Mouse (Mus musculus): ENCODE measurements around the gene Xk. TPM values are rescaled to one million over a fixed set of nuclear protein-coding genes. Genes with fewer than 3 reads are reported as not detected.
"Not testable (repeated sequence)": the region's sequence is repeated elsewhere in the genome, so short reads cannot be mapped to it uniquely, and the experiment has no call there.

Gene Xk
- polyA plus RNA-seq, 1 experiment from 2014 or later, result 1.5 TPM

DNA sequence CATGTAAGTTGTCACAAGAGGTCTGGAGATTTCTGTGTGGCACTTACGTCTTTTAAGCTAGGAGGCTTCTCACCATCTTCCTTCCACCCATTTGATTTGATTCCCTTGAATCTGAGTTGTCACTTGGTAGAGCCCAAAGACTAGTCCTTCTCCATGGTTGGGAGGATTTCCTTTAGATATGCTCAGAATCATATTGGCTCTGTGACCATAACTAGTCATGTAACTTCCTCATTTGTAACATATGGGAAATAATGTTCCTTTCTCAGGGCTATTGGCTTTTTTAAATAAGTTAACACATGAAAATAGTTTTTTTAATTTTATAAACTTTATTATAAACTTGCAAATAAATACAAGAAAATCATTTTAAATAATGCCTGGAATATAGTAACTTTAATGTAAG is 13.3 kb upstream of the Xk start:
- WGBS, result 90% methylated on average over 1 of the region's 1 CpGs
- Histone ChIP-seq H3K9ac (replicated peaks) (no peak overlapping the region), H3K27ac (no peak overlapping the region), H3K4me3 (replicated peaks) (no peak overlapping the region), H3K36me3 (no peaks in the 10 kb centered on the region), H3K4me1 (replicated peaks) (no peaks in the 10 kb centered on the region), H3K9me3 (no peaks in the 10 kb centered on the region), H3K4me2 (no peak overlapping the region), H3K27me3 (no peaks in the 10 kb centered on the region)
- no peak for ATAC-seq (ENCODE audit: insufficient number of reproducible peaks, insufficient read depth, low FRiP score, low TSS enrichment, low read depth)

DNA sequence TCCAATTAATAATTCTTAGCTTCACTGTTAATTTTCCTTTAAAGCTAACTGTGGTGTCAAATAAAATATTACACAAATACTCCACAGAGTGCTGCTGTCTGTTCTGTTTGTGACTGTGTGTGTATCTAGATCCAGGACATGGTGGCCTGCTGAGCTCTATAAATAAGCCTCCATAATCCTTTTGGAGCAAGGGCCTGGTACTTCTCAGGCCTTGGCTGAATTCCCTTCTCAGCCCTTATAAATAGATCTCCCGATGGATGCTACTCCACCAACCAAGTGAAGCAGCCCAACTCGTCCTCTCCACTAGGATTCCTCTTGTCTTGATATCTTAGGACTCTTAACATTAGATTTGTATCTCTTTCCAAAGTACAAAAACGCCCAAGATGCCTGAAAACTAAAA is 1.4 kb upstream of the Xk start:
- H3K4me3 ChIP-seq (replicated peaks), result no peak overlapping the region
- no peaks in the 10 kb centered on the region for H3K9me3 ChIP-seq
- no peak overlapping the region for H3K27ac ChIP-seq
- no peak overlapping the region for H3K9ac ChIP-seq (replicated peaks)
- no peak for ATAC-seq (ENCODE audit: insufficient number of reproducible peaks, insufficient read depth, low FRiP score, low TSS enrichment, low read depth)
- H3K4me1 ChIP-seq (replicated peaks), result no peaks in the 10 kb centered on the region
- peaks cover 9% of the 10 kb centered on the region; the same call in 1 of the 2 replicates for H3K27me3 ChIP-seq
- no peaks in the 10 kb centered on the region for H3K36me3 ChIP-seq
- 66% methylated on average over 3 of the region's 3 CpGs for WGBS
- H3K4me2 ChIP-seq, result no peak overlapping the region

DNA sequence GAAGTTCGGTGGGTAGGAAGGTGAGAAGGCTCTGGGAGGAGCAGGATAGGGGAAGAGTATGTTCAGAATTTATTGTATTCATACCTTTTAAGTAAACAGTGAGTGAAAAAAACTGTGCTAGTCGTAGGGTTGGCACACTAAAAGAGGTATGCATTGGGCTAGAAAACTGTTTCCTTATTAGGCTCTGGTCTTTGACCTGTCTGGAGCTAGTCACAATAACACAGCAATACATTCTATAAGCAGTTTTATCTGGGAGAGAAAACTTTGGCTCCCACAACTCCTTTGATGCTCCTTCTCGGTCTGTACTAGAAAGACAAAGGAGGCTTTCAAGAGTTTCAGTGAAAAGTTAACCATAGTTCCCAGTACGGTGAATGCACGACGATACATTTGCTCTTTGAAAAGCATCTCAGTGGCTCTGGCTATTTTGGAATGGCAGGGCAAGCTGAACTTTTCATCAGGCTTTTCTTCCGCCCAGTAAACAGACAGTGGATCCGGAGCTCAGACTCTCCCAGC is 553 bp upstream of the Xk start:
- 21% methylated on average over 8 of the region's 8 CpGs for WGBS
- H3K9me3 ChIP-seq, result no peaks in the 10 kb centered on the region
- H3K4me3 ChIP-seq (replicated peaks), result peak overlapping the region; percentile 59
- ATAC-seq (ENCODE audit: insufficient number of reproducible peaks, insufficient read depth, low FRiP score, low TSS enrichment, low read depth), result no peak
- no peak overlapping the region for H3K27ac ChIP-seq
- peaks cover 9% of the 10 kb centered on the region; the same call in 1 of the 2 replicates for H3K27me3 ChIP-seq
- peak overlapping the region; percentile 59; the same call in 1 of the 2 replicates for H3K9ac ChIP-seq (replicated peaks)
- H3K4me1 ChIP-seq (replicated peaks), result no peaks in the 10 kb centered on the region
- H3K36me3 ChIP-seq, result no peaks in the 10 kb centered on the region
- peak overlapping the region; percentile 55 for H3K4me2 ChIP-seq

DNA sequence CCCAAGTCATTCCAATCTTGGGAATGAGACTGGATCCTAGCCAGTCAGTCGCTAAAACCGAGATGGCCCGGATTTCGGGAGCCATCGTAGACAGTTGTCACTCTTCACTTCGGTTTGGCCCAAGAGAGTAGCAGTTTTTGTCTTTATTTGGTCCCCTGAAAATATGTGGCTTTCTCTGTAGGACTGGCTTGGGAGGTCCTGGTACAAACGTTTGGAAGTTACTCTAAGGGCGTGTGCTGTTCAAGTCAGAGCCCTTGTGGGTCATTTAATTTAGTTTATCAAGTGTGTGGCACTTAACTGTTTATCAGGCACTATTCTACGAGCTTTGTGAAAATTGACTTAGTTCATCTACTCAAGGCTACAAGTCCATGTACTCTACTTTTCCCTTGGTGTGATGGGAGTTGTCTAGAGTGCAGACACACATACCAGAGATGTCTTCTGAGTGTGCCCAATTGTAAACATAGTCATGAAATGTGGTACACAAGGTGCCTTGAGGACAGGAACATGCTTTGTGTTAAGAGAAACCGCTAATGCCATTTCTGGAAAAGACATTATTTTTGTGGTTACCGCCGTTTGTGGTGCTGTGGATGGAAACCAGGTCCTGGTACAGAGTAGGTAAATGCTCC is 934 bp downstream of the Xk start:
- H3K9me3 ChIP-seq, result no peaks in the 10 kb centered on the region
- H3K4me3 ChIP-seq (replicated peaks), result peak overlapping the region; percentile 59
- no peaks in the 10 kb centered on the region for H3K4me1 ChIP-seq (replicated peaks)
- H3K9ac ChIP-seq (replicated peaks), result no peak overlapping the region
- H3K36me3 ChIP-seq, result no peaks in the 10 kb centered on the region
- 52% methylated on average over 12 of the region's 12 CpGs for whole genome bisulfite sequencing
- ATAC-seq (ENCODE audit: insufficient number of reproducible peaks, insufficient read depth, low FRiP score, low TSS enrichment, low read depth), result no peak
- H3K4me2 ChIP-seq, result peak overlapping the region; percentile 55
- H3K27me3 ChIP-seq, result peaks cover 9% of the 10 kb centered on the region; the same call in 1 of the 2 replicates
- no peak overlapping the region for H3K27ac ChIP-seq

DNA sequence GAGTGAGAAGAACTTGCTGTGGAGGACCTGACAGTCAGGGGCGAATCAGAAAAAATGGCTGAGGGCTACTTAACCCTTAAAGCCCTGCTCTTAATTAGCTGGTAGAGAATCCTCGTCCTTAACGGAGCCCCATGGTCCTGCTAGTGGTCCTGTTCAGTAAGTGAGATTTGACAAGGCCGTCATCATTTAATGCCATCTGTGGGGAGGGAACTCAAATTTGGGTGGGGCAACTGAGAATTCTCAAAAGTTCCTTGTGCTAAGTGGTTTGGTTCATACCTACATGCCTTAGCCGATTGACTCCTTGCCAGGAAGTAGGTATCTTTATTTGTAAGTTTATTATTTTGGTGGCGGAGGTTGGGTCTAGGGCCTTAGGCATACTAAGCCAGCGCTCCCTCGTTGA is 1.8 kb downstream of the Xk start:
- no peak overlapping the region for H3K27ac ChIP-seq
- H3K4me3 ChIP-seq (replicated peaks), result no peak overlapping the region
- no peaks in the 10 kb centered on the region for H3K4me1 ChIP-seq (replicated peaks)
- H3K36me3 ChIP-seq, result no peaks in the 10 kb centered on the region
- no peak for ATAC-seq (ENCODE audit: insufficient number of reproducible peaks, insufficient read depth, low FRiP score, low TSS enrichment, low read depth)
- H3K4me2 ChIP-seq, result no peak overlapping the region
- peaks cover 9% of the 10 kb centered on the region; the same call in 1 of the 2 replicates for H3K27me3 ChIP-seq
- 68% methylated on average over 8 of the region's 8 CpGs for WGBS
- H3K9ac ChIP-seq (replicated peaks), result no peak overlapping the region
- no peaks in the 10 kb centered on the region for H3K9me3 ChIP-seq

DNA sequence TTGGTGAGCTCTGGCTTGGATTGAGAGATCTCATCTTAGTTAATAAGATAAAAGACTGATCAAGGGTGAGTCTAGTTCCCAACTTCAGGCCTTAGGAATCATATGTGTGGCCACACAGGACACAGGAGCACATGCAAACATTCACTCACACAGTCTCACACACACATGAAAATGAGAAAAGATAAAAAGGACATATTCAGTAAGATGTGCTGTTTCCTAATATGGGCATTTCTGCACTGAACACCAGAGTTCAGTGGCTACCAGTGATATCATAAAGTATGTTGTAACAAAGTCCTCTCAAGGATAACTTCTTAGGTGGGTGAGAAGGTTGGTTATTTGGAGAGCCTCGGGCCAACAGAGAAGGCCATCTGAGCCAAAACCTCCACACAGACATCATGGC is 10.9 kb downstream of the Xk start, which contains the start of gene H2al1m:
Gene H2al1m (plus strand): TSS at position 301 of the 400 bp plus-strand sequence.
- H3K27me3 ChIP-seq; H3K27ac ChIP-seq; H3K4me2 ChIP-seq; H3K9me3 ChIP-seq; H3K4me3 ChIP-seq (replicated peaks); H3K4me1 ChIP-seq (replicated peaks); H3K9ac ChIP-seq (replicated peaks); H3K36me3 ChIP-seq; ATAC-seq (ENCODE audit: insufficient number of reproducible peaks, insufficient read depth, low FRiP score, low TSS enrichment, low read depth): not testable (repeated sequence)
- no CpG with 5 or more reads among the region's 1 CpGs for WGBS

DNA sequence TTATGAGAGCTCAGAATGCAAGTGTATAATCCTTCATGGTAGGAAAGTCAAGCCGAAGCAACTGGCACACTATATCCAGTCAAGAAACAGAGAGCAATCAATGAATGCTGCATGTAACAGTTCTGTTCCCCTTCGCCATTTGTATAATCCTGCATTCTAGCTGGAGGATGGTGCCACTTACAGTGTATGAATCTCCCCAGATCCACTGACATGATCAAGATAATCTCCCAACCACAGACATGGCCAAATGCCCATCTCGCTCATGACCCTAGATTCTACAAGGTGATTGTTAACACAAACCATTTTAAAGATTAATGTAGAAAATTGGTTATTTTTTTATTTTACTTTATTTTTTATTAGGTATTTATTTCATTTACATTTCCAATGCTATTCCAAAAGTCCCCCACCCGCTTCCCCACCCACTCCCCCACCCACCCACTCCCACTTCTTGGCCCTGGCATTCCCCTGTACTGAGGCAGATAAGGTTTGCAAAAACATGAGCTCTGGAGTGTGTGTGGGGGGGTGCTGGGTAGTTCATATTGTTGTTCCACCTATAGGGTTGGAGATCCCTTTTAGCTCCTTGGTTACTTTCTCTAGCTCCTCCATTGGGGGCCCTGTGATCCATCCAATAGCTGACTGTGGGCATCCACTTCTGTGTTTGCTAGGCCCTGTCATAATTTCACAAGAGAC is 20.7 kb downstream of the Xk start:
- not testable (repeated sequence) for H3K9me3 ChIP-seq; H3K36me3 ChIP-seq; H3K4me2 ChIP-seq; H3K4me1 ChIP-seq (replicated peaks); H3K27me3 ChIP-seq; H3K9ac ChIP-seq (replicated peaks); ATAC-seq (ENCODE audit: insufficient number of reproducible peaks, insufficient read depth, low FRiP score, low TSS enrichment, low read depth); H3K27ac ChIP-seq; H3K4me3 ChIP-seq (replicated peaks)
- 89% methylated on average over 4 of the region's 4 CpGs for WGBS

DNA sequence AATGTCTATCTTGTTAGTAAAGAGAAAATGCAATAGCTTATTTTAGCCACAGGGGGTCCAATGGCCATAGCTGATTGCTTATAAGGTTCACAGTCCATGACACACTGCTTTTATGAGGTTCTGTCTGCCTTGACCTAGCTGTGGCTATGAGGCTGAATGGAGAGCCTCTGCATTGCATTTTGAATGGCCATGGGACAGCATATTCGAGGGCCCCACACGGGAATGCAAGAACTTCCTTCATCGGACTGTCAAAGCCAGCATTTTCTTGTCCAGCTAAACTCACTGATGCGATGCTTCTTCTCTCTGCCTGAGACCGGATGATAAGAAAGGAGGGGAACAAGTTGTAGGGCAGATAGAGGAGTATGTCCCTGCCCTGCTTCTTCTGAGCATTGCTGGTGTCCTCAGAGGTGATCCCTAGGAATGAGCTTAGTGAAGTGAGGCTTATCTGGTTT is 25.9 kb downstream of the Xk start:
- no peaks in the 10 kb centered on the region for H3K9me3 ChIP-seq
- H3K36me3 ChIP-seq, result no peaks in the 10 kb centered on the region
- H3K27ac ChIP-seq, result no peak overlapping the region
- H3K27me3 ChIP-seq, result no peaks in the 10 kb centered on the region
- no peak overlapping the region for H3K4me3 ChIP-seq (replicated peaks)
- WGBS, result 91% methylated on average over 5 of the region's 5 CpGs
- no peak for ATAC-seq (ENCODE audit: insufficient number of reproducible peaks, insufficient read depth, low FRiP score, low TSS enrichment, low read depth)
- H3K4me2 ChIP-seq, result no peak overlapping the region
- H3K9ac ChIP-seq (replicated peaks), result no peak overlapping the region
- no peaks in the 10 kb centered on the region for H3K4me1 ChIP-seq (replicated peaks)

DNA sequence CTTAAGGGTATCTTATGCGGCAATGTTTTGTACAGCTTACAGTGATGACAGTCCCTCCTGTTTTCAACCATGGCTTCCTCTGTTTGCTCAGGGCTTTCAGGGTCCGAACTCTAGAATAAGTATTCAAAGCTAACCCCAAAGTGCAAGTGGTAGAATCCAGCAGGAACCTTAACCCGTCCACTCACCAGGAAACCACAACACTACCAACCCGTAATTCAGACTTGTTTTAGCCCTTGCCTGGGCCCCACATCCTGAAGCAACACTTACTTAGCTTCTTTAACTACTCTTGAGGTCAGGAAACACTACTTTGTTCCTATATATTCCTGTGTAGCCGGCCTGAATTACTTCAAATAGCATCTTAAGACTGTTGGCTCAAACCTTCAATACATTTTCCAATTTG is 30.2 kb downstream of the Xk start:
- H3K9ac ChIP-seq (replicated peaks), result no peak overlapping the region
- 82% methylated on average over 5 of the region's 5 CpGs for WGBS
- no peaks in the 10 kb centered on the region for H3K9me3 ChIP-seq
- no peak overlapping the region for H3K27ac ChIP-seq
- H3K36me3 ChIP-seq, result no peaks in the 10 kb centered on the region
- H3K27me3 ChIP-seq, result no peaks in the 10 kb centered on the region
- no peak for ATAC-seq (ENCODE audit: insufficient number of reproducible peaks, insufficient read depth, low FRiP score, low TSS enrichment, low read depth)
- no peak overlapping the region for H3K4me3 ChIP-seq (replicated peaks)
- H3K4me1 ChIP-seq (replicated peaks), result no peaks in the 10 kb centered on the region
- H3K4me2 ChIP-seq, result no peak overlapping the region

DNA sequence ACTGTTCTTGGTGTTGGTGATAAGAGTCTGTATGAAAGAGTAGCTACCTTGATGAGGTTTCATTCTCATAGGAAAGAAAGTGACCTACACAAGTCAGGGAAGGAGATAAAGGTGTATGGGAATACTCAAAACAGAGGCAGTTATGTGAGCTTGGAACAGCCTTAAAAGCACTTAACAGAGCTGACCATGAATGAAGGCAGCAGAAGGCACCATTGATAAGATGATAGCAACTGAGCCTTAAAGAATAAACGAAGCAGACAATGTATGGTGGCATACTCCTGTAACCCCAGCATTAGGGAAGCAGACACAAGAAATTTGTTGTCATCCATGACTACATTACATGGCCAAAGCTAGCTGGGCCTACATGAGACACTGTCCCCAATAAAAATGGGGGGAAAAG is 30.9 kb downstream of the Xk start:
- no peak overlapping the region for H3K4me3 ChIP-seq (replicated peaks)
- H3K36me3 ChIP-seq, result no peaks in the 10 kb centered on the region
- H3K27me3 ChIP-seq, result no peaks in the 10 kb centered on the region
- H3K27ac ChIP-seq, result no peak overlapping the region
- no peaks in the 10 kb centered on the region for H3K4me1 ChIP-seq (replicated peaks)
- H3K4me2 ChIP-seq, result no peak overlapping the region
- ATAC-seq (ENCODE audit: insufficient number of reproducible peaks, insufficient read depth, low FRiP score, low TSS enrichment, low read depth), result no peak
- 68% methylated on average over 1 of the region's 1 CpGs for WGBS
- no peaks in the 10 kb centered on the region for H3K9me3 ChIP-seq
- no peak overlapping the region for H3K9ac ChIP-seq (replicated peaks)

DNA sequence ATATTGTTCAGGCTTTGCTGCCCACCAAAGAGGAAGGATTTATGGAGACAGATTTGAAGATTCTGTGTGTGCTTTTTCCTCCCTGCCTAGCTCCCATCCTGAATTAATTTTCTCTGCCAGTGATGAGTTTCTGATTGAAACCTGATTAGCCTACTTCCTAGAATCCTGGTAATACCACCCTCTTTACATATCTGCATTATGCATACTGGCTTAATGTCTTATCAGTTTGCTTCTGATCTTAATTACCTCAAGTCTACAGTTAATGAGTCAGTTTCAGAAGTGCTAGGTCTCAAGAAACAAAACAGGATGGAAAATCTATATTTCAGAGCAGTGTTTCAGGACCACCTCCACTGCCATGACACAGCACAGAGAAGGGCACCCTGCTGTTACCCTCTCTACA is 43.9 kb downstream of the Xk start:
- not testable (repeated sequence) for ATAC-seq (ENCODE audit: insufficient number of reproducible peaks, insufficient read depth, low FRiP score, low TSS enrichment, low read depth); H3K4me2 ChIP-seq; H3K4me1 ChIP-seq (replicated peaks); H3K27me3 ChIP-seq; H3K9ac ChIP-seq (replicated peaks); H3K9me3 ChIP-seq; H3K4me3 ChIP-seq (replicated peaks); H3K36me3 ChIP-seq; H3K27ac ChIP-seq

Data from limb, embryonic 12.5 days (tissue).